Mouse (Mus musculus) brain, embryonic 18.5 days (tissue): ENCODE measurements at regions not wholly inside any gene's neighbourhood (a gene's known extent, or its start where the extent isn't known, plus 50 kb on each side); places are given as distances from the start of the nearest gene placed in this dataset.
A peak's percentile ranks its signal among the peaks of the same experiment; 100 is the strongest.

Experiments
- DNase-seq: peaks from one replicate; pipeline ENCODE4 v3.0.0-alpha.2; 2012; ENCODE audit warnings: low read depth, low spot score

- DNase-seq, result no peak
Measured at GRCm38 (mm10) chr8:8484546-8484945, 176.5 kb downstream of the Efnb2 start.

GRCm38 (mm10) chr8:8482707-8483480 lies 178.1 kb downstream of the Efnb2 start:
- no peak for DNase-seq

GRCm38 (mm10) chr8:8477456-8477855 lies 183.6 kb downstream of the Efnb2 start:
- DNase-seq, result no peak

- no peak for DNase-seq
Measured at GRCm38 (mm10) chr8:8468552-8468951, 192.5 kb downstream of the Efnb2 start.

GRCm38 (mm10) chr8:8466526-8467244 lies 194.4 kb downstream of the Efnb2 start:
- no peak for DNase-seq

- DNase-seq, result peak; percentile 49
Measured at GRCm38 (mm10) chr8:8462455-8462854, 198.6 kb downstream of the Efnb2 start.

GRCm38 (mm10) chr8:8457536-8457935 lies 203.5 kb downstream of the Efnb2 start:
- no peak for DNase-seq

GRCm38 (mm10) chr8:8453944-8454343 lies 207.1 kb downstream of the Efnb2 start:
- DNase-seq, result no peak

- no peak for DNase-seq
Measured at GRCm38 (mm10) chr8:8452226-8452625, 208.8 kb downstream of the Efnb2 start.

GRCm38 (mm10) chr8:8448911-8449310 lies 212.1 kb downstream of the Efnb2 start:
- no peak for DNase-seq

- no peak for DNase-seq
Measured at GRCm38 (mm10) chr8:8441568-8441967, 219.5 kb downstream of the Efnb2 start.

GRCm38 (mm10) chr8:8440903-8441302 lies 220.1 kb downstream of the Efnb2 start:
- no peak for DNase-seq

GRCm38 (mm10) chr8:8426201-8426600 lies 234.8 kb downstream of the Efnb2 start:
- DNase-seq, result no peak

- DNase-seq, result no peak
Measured at GRCm38 (mm10) chr8:8423443-8423842, 237.6 kb downstream of the Efnb2 start.

GRCm38 (mm10) chr8:8421713-8422112 lies 239.3 kb downstream of the Efnb2 start:
- DNase-seq, result no peak

GRCm38 (mm10) chr8:8419360-8420330 lies 241.4 kb downstream of the Efnb2 start:
- DNase-seq, result no peak

- DNase-seq, result no peak
Measured at GRCm38 (mm10) chr8:8418929-8419328, 242.1 kb downstream of the Efnb2 start.

- no peak for DNase-seq
Measured at GRCm38 (mm10) chr8:8418525-8418924, 242.5 kb downstream of the Efnb2 start.

GRCm38 (mm10) chr8:8416092-8416701 lies 244.8 kb downstream of the Efnb2 start:
- DNase-seq, result no peak

GRCm38 (mm10) chr8:8407357-8407756 lies 253.7 kb downstream of the Efnb2 start:
- no peak for DNase-seq

- no peak for DNase-seq
Measured at GRCm38 (mm10) chr8:8403410-8403809, 257.6 kb downstream of the Efnb2 start.
